Mouse (Mus musculus) inflammation-experienced regulatory T-cells, adult 6 months (primary cell): ENCODE measurements around the gene Dpp8. TPM values are rescaled to one million over a fixed set of nuclear protein-coding genes. Genes with fewer than 3 reads are reported as not detected.

Experiments
- polyA plus RNA-seq, 3 experiments: library from polyadenylated mRNA; unstranded; fragments of 100-300 nt; shearing (Covaris generic); gene quantifications; one replicate each; pipeline ENCODE4 v1.2.1; 2017

Gene Dpp8
- polyA plus RNA-seq, 3 experiments from 2014 or later: 18.2 to 26.5 (median 25.0) TPM

Other genes with a start within 250 kb of the Dpp8 start
- 10 to 100 TPM; 16.5 to 20.8 (median 20.3) TPM for gene Dennd4a, start 221.1 kb upstream of the Dpp8 start, polyA plus RNA-seq
- gene Slc24a1, start 80.8 kb upstream of the Dpp8 start, polyA plus RNA-seq: under 1 TPM; 0.07 to 0.20 (median 0.17) TPM
- gene Ints14, start 71.5 kb upstream of the Dpp8 start, polyA plus RNA-seq: 10 to 100 TPM; 34.8 to 38.2 (median 36.5) TPM
- gene Hacd3, start 10.7 kb upstream of the Dpp8 start, polyA plus RNA-seq: 100 to 1,000 TPM; 116 to 141 (median 139) TPM
- under 1 TPM in 2 of 3 experiments, not detected in 1; 0.24 to 0.28 TPM for gene Igdcc4, start 69.1 kb downstream of the Dpp8 start, polyA plus RNA-seq
- gene Igdcc3, start 108.8 kb downstream of the Dpp8 start, polyA plus RNA-seq: not detected
- 1 to 10 TPM; 5.4 to 8.0 (median 5.8) TPM for gene Parp16, start 162.9 kb downstream of the Dpp8 start, polyA plus RNA-seq
- not detected for gene Cilp, start 232.8 kb downstream of the Dpp8 start, polyA plus RNA-seq